Mouse (Mus musculus): ENCODE results near the gene Timeless. TPM values are rescaled to one million over a fixed set of nuclear protein-coding genes. Genes with fewer than 3 reads are reported as not detected.
A peak's percentile ranks its signal among the peaks of the same experiment; 100 is the strongest.
"Not testable (repeated sequence)": the region's sequence is repeated elsewhere in the genome, so short reads cannot be mapped to it uniquely, and the experiment has no call there.

Timeless gene
- 95.9 and 103 TPM in 2 replicates for polyA plus RNA-seq (2016; fragmentation: Nextera tagmentation; extraction: Ambion mirVana)

DNA sequence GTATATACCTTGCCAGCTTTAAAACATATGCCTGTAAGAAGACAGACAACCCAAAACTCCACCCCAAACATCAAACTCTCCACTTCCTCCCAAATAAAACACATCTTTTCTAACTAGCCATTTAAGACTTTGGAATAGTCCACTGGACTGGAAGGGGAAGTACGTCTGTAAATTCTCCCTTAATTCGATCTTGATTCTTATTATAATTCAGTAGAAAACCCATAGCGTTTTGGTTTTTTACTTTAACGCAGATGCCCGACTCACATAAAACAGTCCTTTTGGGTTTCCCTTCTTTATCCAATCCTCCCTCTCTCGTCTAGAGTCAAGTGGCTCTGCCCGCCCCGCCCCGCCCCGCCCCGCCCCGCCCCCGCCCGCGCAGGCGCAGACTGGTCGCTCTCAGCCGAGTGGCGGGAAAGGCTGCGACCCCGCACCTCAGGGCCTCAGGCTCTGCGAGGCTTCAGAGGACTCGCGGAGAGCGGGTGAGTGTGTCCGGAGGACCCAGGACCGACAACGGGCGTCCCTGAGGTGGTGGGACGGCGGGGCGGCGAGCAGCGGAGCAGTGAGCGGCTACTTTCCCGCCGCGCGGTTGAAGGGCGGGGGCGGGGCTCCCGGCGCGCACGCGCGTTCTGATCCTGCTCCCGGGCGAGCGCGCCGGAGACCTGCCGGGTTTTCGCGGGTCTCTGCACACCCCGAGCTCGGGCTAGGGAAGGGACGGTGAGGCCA is at the start of gene Timeless:
Gene Timeless, plus strand, starts transcription at position 369 of the 723 bp plus-strand sequence.
- no peaks in the 10 kb centered on the region for H3K27me3 ChIP-seq (replicated peaks; ENCODE audit: low read depth, poor library complexity, severe bottlenecking)
- peaks cover 44% of the 10 kb centered on the region for H3K4me1 ChIP-seq
- H3K4me3 ChIP-seq: peak within 1 kb of the TSS; percentile 92
- H3K36me3 ChIP-seq (replicated peaks): peaks cover 21% of the 10 kb centered on the region
- H3K27ac ChIP-seq (replicated peaks): peak within 1 kb of the TSS; percentile 100
- WGBS: under 1% methylated on average over 58 of the region's 58 CpGs
- peak; percentile 90 for DNase-seq (ENCODE audit: low spot score)
- no peaks in the 10 kb centered on the region for H3K9me3 ChIP-seq

DNA sequence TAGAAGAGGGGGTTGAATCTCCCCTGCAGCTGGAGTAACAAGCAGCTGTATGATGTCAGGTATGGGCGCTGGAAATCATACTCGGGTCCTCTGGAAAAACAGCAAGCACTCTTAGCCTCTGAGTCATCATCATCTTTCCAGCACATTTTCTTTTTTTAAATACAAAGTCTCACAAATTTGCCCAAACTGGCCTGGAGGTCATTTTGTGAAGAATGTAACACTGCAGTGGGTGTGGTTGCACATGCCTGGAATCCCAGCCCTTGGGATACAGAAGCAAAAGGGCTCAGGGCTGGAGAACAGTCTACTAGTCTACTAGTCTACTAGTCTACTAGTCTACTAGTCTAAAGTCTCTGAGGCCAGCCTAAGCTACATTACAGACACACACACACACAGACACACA is 47.6 kb upstream of the Timeless start:
- no peaks in the 10 kb centered on the region for H3K36me3 ChIP-seq (replicated peaks)
- H3K27me3 ChIP-seq (replicated peaks; ENCODE audit: low read depth, poor library complexity, severe bottlenecking): no peaks in the 10 kb centered on the region
- H3K4me1 ChIP-seq: peaks cover 12% of the 10 kb centered on the region
- 90% methylated on average over 2 of the region's 2 CpGs for WGBS
- H3K9me3 ChIP-seq: no peaks in the 10 kb centered on the region
- H3K27ac ChIP-seq (replicated peaks): no peak overlapping the region
- H3K4me3 ChIP-seq: no peak overlapping the region
- no peak for DNase-seq (ENCODE audit: low spot score)

DNA sequence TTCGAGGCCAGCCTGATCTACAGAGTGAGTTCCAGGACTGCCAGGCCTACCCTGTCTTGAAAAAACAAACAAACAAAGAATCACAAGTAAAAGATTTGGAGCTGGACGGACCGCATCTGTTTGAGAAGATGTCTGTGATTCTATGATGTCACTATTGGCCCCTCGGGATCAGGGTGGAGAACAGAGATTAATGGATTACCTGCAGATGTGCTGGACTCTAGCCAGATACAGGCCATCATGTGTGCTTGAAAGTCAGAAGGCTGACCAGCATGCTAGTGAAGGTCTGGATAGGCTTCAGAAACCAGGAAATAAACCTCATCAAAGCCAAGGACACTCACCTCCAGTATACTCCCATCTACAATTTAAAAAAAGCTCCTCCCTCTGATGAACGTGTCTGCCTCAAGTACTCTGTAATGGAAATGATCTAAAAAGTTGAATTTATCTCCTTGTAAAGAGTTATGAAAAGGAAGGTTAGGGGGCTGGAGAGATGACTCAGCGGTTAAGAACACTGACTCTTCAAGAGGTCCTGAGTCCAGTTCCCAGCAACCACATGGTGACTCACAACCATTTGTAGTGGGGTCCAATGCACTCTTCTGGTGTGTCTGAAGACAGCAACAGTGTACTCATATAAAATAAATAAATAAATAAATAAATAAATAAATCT is 46.5 kb upstream of the Timeless start:
- Histone ChIP-seq H3K9me3 (no peaks in the 10 kb centered on the region), H3K4me3 (no peak overlapping the region), H3K4me1 (peaks cover under 1% of the 10 kb centered on the region; the same call in 1 of the 2 replicates), H3K36me3 (replicated peaks) (no peaks in the 10 kb centered on the region), H3K27me3 (replicated peaks; ENCODE audit: low read depth, poor library complexity, severe bottlenecking) (no peaks in the 10 kb centered on the region), H3K27ac (replicated peaks) (no peak overlapping the region)
- DNase-seq (ENCODE audit: low spot score): no peak
- WGBS: 81% methylated on average over 6 of the region's 6 CpGs

DNA sequence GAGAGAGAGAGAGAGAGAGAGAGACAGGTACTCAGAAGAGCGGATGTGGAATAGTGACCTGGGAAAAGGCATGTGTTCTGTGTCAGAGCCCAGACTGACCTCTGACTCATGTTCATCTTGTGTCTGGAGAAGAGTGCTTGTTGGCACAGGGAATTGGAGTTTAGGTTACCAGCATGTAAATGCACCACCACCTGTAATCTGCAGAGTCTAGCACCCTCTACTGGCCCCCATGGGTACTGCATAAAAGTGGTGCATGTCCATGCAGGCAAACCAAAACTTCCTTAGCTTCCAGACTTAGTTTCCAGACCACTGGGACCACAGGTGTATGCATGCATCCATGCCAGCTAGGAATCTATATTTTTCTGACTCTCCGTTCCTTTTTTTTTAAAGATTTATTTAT is 45.9 kb upstream of the Timeless start:
- Histone ChIP-seq H3K4me1 (no peaks in the 10 kb centered on the region), H3K9me3 (no peaks in the 10 kb centered on the region), H3K36me3 (replicated peaks) (no peaks in the 10 kb centered on the region), H3K4me3 (no peak overlapping the region), H3K27me3 (replicated peaks; ENCODE audit: low read depth, poor library complexity, severe bottlenecking) (no peaks in the 10 kb centered on the region), H3K27ac (replicated peaks) (no peak overlapping the region)
- DNase-seq (ENCODE audit: low spot score): peak; percentile 90
- 53% methylated on average over 2 of the region's 2 CpGs for WGBS

DNA sequence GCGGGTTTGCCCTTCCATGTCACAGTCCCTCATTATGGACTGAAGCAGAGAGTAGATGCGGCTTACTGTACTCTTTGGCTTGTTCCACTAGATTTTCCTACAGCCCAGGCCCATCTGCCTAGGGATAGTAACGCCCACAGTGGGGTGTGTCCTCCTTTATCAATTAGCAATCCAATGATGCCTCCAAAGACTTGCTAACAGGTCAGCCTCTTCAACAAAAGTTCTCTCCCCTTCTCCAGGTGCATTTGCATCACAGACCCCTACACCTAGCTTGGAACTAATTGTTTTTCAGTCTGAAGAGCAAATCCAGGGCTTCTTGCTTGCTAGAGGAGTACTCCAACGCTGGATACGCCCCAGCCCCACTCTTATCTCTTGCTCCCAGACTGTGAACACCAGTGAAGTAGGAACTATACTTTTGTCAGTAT is 44.7 kb upstream of the Timeless start:
- Histone ChIP-seq H3K36me3 (replicated peaks) (no peaks in the 10 kb centered on the region), H3K27me3 (replicated peaks; ENCODE audit: low read depth, poor library complexity, severe bottlenecking) (no peaks in the 10 kb centered on the region), H3K9me3 (no peaks in the 10 kb centered on the region), H3K4me3 (no peak overlapping the region), H3K4me1 (no peaks in the 10 kb centered on the region), H3K27ac (replicated peaks) (no peak overlapping the region)
- DNase-seq (ENCODE audit: low spot score): no peak
- WGBS: 65% methylated on average over 5 of the region's 5 CpGs

DNA sequence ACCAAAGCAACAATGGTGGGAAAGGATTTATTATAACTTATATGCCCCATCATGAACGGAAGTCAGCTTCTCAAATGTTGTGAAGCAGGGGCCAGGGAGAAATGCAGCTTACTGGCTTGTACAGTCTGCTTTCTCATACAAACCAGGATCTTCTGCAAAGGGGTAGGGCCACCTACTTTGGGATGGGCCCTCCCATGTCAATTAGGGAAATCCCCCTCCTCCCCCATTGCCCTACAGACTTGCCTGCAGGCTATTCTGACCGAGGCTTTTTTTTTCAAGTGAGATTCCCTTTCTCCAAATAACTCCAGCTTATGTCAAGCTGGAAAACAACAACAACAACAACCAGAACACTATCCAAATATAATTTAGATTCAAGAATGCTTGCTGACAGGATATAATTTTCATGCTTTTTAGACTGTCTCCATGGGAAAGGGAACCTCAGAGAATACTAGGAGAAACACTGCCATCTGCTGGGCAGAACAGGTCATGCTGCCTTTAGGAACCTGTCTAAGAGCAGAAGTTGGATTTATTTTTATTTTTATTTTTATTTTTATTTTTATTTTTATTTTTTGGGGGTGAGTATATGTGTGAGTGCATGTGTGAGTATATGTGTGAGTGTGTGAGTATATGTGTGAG is 43.5 kb upstream of the Timeless start:
- H3K4me3 ChIP-seq: no peak overlapping the region

DNA sequence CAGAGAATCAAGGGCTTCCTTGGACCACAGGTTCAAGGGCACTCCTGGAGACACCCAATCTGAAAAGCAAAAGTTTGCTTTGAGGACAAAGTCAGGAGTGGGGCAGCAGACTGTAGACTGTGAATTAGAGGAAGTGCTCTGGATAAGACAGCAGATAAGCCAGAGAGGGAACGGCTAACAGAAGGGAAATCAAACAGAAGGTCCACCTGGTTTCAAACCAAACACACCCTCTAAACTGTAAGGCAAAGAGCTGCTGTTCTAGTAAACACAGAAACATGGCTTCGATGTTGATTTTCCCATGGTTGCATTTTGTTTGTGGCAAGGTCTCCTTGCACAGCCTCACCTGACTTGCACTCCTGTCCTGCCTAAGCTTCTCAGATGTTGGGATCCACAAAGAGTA is 40.4 kb upstream of the Timeless start:
- no peaks in the 10 kb centered on the region for H3K9me3 ChIP-seq
- H3K27ac ChIP-seq (replicated peaks): no peak overlapping the region
- no peaks in the 10 kb centered on the region for H3K36me3 ChIP-seq (replicated peaks)
- peaks cover 29% of the 10 kb centered on the region for H3K27me3 ChIP-seq (replicated peaks; ENCODE audit: low read depth, poor library complexity, severe bottlenecking)
- no peak overlapping the region for H3K4me3 ChIP-seq
- no peak for DNase-seq (ENCODE audit: low spot score)
- H3K4me1 ChIP-seq: peaks cover 16% of the 10 kb centered on the region
- WGBS: 78% methylated on average over 2 of the region's 2 CpGs

More for the DNA sequence above, 43.5 kb upstream of the Timeless start:
- Histone ChIP-seq H3K27ac (replicated peaks) (no peak overlapping the region), H3K36me3 (replicated peaks) (no peaks in the 10 kb centered on the region), H3K27me3 (replicated peaks; ENCODE audit: low read depth, poor library complexity, severe bottlenecking) (peaks cover 6% of the 10 kb centered on the region), H3K9me3 (no peaks in the 10 kb centered on the region), H3K4me1 (no peaks in the 10 kb centered on the region)
- DNase-seq (ENCODE audit: low spot score): peak; percentile 72
- 51% methylated on average over 2 of the region's 2 CpGs for WGBS

DNA sequence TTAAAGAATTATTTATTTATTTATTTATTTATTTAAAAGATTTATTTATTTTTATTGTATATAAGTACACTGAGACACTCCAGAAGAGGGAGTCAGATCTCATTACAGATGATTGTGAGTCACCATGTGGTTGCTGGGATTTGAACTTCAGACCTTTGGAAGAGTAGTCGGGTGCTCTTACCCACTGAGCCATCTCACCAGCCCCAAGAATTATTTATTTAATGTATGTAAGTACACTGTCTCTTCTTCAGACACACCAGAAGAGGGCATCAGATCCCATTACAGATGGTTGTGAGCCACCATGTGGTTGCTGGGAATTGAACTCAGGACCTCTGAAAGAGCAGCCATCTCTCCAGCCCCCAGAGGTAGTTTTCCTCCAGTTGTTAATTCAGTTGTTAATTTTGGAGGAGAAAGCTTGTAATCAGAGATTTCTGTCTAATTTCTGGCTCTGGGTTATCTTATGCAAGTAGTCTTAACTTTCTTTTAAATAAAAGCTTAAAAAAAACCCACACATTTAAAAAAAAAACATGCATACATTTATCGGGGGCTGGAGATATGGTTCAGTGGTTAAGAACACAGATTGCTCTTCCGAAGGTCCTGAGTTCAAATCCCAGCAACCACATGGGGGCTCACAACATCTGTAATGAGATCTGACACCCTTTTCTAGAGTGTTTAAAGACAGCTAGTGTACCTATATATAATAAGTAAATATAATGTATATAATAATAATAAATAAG is 39.7 kb upstream of the Timeless start:
- H3K4me3 ChIP-seq; H3K36me3 ChIP-seq (replicated peaks); H3K27ac ChIP-seq (replicated peaks); DNase-seq (ENCODE audit: low spot score); H3K9me3 ChIP-seq: not testable (repeated sequence)
- H3K27me3 ChIP-seq (replicated peaks; ENCODE audit: low read depth, poor library complexity, severe bottlenecking): peaks cover 36% of the 10 kb centered on the region
- peaks cover 16% of the 10 kb centered on the region for H3K4me1 ChIP-seq
- whole genome bisulfite sequencing: 94% methylated on average over 3 of the region's 3 CpGs

DNA sequence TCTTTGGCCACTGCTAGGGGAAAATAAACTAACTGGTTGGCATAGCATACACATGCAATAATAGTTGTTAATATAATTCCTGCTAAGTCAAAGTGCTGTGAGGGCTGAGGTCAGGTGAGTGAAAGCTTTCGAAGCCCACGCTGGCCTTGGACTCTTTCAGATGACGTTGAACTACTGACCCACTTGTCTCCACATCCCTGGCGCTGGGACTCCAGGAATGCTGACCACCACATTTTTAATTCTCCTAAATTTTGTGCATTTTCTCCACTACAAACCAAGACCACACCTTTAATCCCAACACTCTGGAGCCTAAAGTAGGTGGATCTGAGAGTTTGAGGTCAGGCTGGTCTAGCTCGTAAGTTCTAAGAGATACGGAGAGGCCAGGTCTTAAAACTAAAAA is 38.8 kb upstream of the Timeless start:
- H3K27ac ChIP-seq (replicated peaks): no peak overlapping the region
- peaks cover 16% of the 10 kb centered on the region for H3K4me1 ChIP-seq
- 90% methylated on average over 6 of the region's 6 CpGs for WGBS
- H3K27me3 ChIP-seq (replicated peaks; ENCODE audit: low read depth, poor library complexity, severe bottlenecking): peaks cover 37% of the 10 kb centered on the region
- no peak overlapping the region; the same call in 1 of the 2 replicates for H3K4me3 ChIP-seq
- DNase-seq (ENCODE audit: low spot score): no peak
- H3K9me3 ChIP-seq: no peaks in the 10 kb centered on the region
- no peaks in the 10 kb centered on the region for H3K36me3 ChIP-seq (replicated peaks)

DNA sequence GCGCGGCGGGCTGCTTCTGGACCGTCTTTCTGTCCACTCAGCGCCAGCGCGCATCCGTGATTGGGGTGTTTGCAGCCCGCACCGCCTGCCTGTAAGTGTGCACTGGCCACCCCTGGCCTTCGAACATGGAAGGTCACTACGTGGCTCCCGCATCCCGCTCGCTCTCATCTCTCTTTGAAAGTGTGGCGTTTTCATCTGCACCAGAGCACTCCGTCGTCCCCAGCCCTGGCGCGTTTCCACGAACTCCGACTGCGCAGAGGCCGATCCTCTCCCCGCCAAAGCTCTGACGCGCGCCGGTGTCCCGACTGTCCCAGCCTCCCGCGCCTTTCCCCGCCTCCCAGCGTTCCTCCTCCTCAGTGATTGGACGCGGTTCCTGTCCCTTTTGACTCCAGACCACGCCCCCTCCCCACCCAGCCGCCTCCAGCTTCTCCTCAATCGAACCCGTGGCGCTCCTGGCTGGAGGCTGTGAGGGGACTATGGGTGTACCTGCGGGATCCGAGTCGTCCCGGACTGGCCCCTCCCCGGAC is 37.8 kb upstream of the Timeless start, which contains the start of gene Gls2:
Gene Gls2, plus strand, starts transcription at position 434 of the 527 bp plus-strand sequence.
- WGBS: under 1% methylated on average over 46 of the region's 46 CpGs
- Histone ChIP-seq H3K27ac (replicated peaks) (peak within 1 kb of the TSS; percentile 82), H3K27me3 (replicated peaks; ENCODE audit: low read depth, poor library complexity, severe bottlenecking) (peaks cover 42% of the 10 kb centered on the region), H3K36me3 (replicated peaks) (no peaks in the 10 kb centered on the region), H3K4me3 (peak within 1 kb of the TSS; percentile 82), H3K9me3 (no peaks in the 10 kb centered on the region), H3K4me1 (peaks cover 16% of the 10 kb centered on the region)
- DNase-seq (ENCODE audit: low spot score): peak; percentile 99

DNA sequence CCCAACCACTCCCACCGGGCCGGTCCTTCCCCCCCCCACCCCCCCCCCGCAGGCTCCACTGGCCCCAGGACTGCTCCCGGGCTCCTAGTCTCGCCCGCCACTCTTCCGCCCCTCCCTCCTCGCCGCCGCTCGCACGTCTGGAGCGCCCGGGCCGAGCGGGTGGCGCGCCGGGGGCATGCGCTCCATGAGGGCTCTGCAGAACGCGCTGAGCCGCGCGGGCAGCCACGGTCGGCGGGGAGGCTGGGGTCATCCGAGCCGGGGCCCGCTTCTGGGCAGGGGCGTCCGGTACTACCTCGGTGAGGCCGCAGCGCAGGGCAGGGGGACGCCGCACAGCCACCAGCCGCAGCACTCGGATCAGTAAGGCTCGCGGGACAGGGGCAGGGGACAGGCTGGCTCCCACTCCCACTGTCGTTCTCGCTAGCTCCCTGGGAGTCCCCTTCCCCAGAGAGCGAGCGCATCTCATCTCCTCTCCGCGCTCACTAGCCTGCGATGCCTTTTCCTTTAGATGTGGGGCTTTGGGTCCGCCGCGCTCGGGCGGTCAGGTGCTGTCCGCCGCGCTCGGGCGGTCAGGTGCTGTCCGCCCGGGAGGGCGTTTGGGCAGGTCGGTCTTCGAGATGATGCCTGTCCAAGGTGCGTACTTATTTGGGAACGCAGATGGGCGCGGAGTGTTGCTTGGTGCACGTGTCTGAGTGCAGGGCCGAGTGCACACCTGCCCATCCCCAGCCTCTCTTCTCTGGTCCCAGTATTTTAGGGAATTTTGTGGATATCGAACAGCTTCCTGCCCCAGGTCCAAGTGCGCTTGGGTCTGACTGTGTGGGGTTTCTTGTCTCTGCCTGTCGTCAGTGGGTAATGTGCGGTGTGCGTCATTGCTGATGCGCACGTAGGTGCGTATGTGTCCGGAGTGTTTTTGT is 37.1 kb upstream of the Timeless start:
- Histone ChIP-seq H3K4me3 (peak overlapping the region; percentile 82), H3K36me3 (replicated peaks) (no peaks in the 10 kb centered on the region), H3K27ac (replicated peaks) (peak overlapping the region; percentile 82), H3K27me3 (replicated peaks; ENCODE audit: low read depth, poor library complexity, severe bottlenecking) (peaks cover 44% of the 10 kb centered on the region), H3K4me1 (peaks cover 16% of the 10 kb centered on the region), H3K9me3 (no peaks in the 10 kb centered on the region)
- DNase-seq (ENCODE audit: low spot score): no peak
- under 1% methylated on average over 79 of the region's 79 CpGs for WGBS
